Mouse (Mus musculus) bone marrow, adult 2 months (tissue): ENCODE results near the gene Aldh1l1.

Experiments
- CTCF ChIP-seq: fragments of 200-500 bp; IDR thresholded peaks from 2 replicates; pipeline ENCODE4 v1.5.1; 2011; ENCODE audit warnings: low read length, control low read depth; ENCODE audit not compliant: control insufficient read depth, insufficient read depth
- POLR2A ChIP-seq: fragments of 200-500 bp; IDR thresholded peaks from 2 replicates; pipeline ENCODE4 v1.6.1; 2011; ENCODE audit warnings: low read depth, mild to moderate bottlenecking, control low read depth, low read length, borderline replicate concordance; ENCODE audit not compliant: control insufficient read depth

DNA sequence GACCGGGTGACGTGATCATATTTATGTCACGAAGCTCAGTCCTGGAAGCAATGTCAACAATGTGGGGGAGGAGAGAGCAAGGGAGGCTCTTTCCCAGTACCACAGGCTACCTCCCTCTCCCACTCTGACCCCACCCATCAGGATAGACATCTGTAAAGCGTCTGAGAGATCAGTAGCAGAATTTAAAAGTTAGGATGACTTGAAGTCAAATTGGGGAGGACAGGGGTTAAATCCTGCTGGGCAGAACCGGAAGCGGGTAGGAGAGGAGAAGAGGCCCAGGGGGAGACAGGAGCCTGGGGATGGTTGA lies 135.3 kb downstream of the Aldh1l1 start:
- TF ChIP-seq POLR2A, result no peak
- no peak for TF ChIP-seq CTCF
